Mouse (Mus musculus) limb, embryonic 14.5 days (tissue): ENCODE data around the gene Trrap. TPM values are rescaled to one million over a fixed set of nuclear protein-coding genes. Genes with fewer than 3 reads are reported as not detected.

Source experiments
- ATAC-seq: fragments of 200-750 bp; cut with Nextera tagmentation; 2 replicates; pipeline ENCODE4 v1.8.0; 2017; ENCODE audit warnings: low read depth, moderate number of reproducible peaks, moderate TSS enrichment; ENCODE audit not compliant: low FRiP score
- DNase-seq: peaks from one replicate; pipeline ENCODE4 v3.0.0-alpha.2; 2015; ENCODE audit warnings: low spot score
- H3K27ac ChIP-seq: fragments of 300-500 bp; sonication (generic); replicated peaks from 2 replicates; pipeline ENCODE4 v1.5.1; 2014; ENCODE audit warnings: low read depth, mild to moderate bottlenecking, low read length, moderate library complexity, mixed read lengths
- H3K27me3 ChIP-seq: fragments of 300-500 bp; sonication (generic); 2 replicates; pipeline ENCODE4 v1.6.1; 2014; ENCODE audit warnings: low read length, mixed read lengths; ENCODE audit not compliant: control insufficient read depth, insufficient read depth
- H3K36me3 ChIP-seq: fragments of 300-500 bp; sonication (generic); 2 replicates; pipeline ENCODE4 v1.6.1; 2014; ENCODE audit warnings: mild to moderate bottlenecking, low read length, moderate library complexity, mixed read lengths; ENCODE audit not compliant: control insufficient read depth, insufficient read depth
- H3K4me1 ChIP-seq: fragments of 300-500 bp; sonication (generic); 2 replicates; pipeline ENCODE4 v1.6.1; 2014; ENCODE audit warnings: antibody characterized with exemption, low read length, mixed read lengths; ENCODE audit not compliant: control insufficient read depth, insufficient read depth
- H3K4me2 ChIP-seq: fragments of 300-500 bp; sonication (generic); replicated peaks from 2 replicates; pipeline ENCODE4 v1.6.1; 2014; ENCODE audit warnings: low read depth, mild to moderate bottlenecking, low read length, moderate library complexity; ENCODE audit not compliant: severe bottlenecking
- H3K4me3 ChIP-seq: fragments of 300-500 bp; sonication (generic); replicated peaks from 2 replicates; pipeline ENCODE4 v1.5.1; 2014; ENCODE audit warnings: low read length
- H3K9ac ChIP-seq: fragments of 300-500 bp; sonication (generic); 2 replicates; pipeline ENCODE4 v1.6.1; 2014; ENCODE audit warnings: mild to moderate bottlenecking, low read depth, low read length, moderate library complexity; ENCODE audit not compliant: severe bottlenecking
- H3K9me3 ChIP-seq: fragments of 300-500 bp; sonication (generic); 2 replicates; pipeline ENCODE4 v1.6.1; 2016; ENCODE audit warnings: low read length; ENCODE audit not compliant: control insufficient read depth
- POLR2A ChIP-seq: fragments of 200-500 bp; IDR thresholded peaks from 2 replicates; pipeline ENCODE4 v1.8.0; 2012; ENCODE audit warnings: inconsistent platforms, mild to moderate bottlenecking, moderate library complexity, borderline replicate concordance; ENCODE audit not compliant: insufficient read depth, insufficient read length; ENCODE audit errors: extremely low read depth
- WGBS: fragments of 180-500 bp; shearing (Covaris S2); extraction: QIAGEN DNeasy Blood & Tissue Kit; methylation state at CpG from one replicate; pipeline ENCODE4 v1.1.7; 2014; 5-methylcytosine and 5-hydroxymethylcytosine counted together
- polyA plus RNA-seq, 2 experiments: library from polyadenylated mRNA; depleted of rRNA in 1 of 2; stranded (reverse) in 1 of 2; unstranded in 1 of 2; fragments of >200 nt; fragmentation: Nextera tagmentation in 1 of 2; extraction: Ambion mirVana in 1 of 2; gene quantifications; 2 replicates each; pipeline versions ENCODE4 v1.2.1 to v1.2.3; 2012 to 2014

The Trrap gene
- polyA plus RNA-seq, 2 experiments = 79.2 to 146 TPM

GRCm38 (mm10) chr5:144773231-144773630, 5.7 kb downstream of the Trrap start:
- no peak overlapping the region for H3K9ac ChIP-seq
- no peaks in the 10 kb centered on the region for H3K9me3 ChIP-seq
- no peaks in the 10 kb centered on the region for H3K27me3 ChIP-seq
- DNase-seq (no peak), ATAC-seq (no peak)
- TF ChIP-seq POLR2A = no peak
- 93% methylated on average over 6 of the region's 6 CpGs for WGBS
- H3K36me3 ChIP-seq = peaks cover 70% of the 10 kb centered on the region
- H3K4me1 ChIP-seq = peaks cover 10% of the 10 kb centered on the region
- H3K4me3 ChIP-seq = no peak overlapping the region
- no peak overlapping the region for H3K4me2 ChIP-seq
- no peak overlapping the region for H3K27ac ChIP-seq

GRCm38 (mm10) chr5:144780654-144781053, 13.1 kb downstream of the Trrap start:
- H3K4me2 ChIP-seq = no peak overlapping the region
- H3K4me1 ChIP-seq = no peaks in the 10 kb centered on the region
- H3K9ac ChIP-seq = no peak overlapping the region
- no peak overlapping the region for H3K4me3 ChIP-seq
- H3K36me3 ChIP-seq = peaks cover 94% of the 10 kb centered on the region
- no peak for TF ChIP-seq POLR2A
- H3K27me3 ChIP-seq = no peaks in the 10 kb centered on the region
- H3K27ac ChIP-seq = no peak overlapping the region
- no peak for DNase-seq
- no peaks in the 10 kb centered on the region for H3K9me3 ChIP-seq
- ATAC-seq = no peak
- WGBS = 76% methylated on average over 8 of the region's 8 CpGs

GRCm38 (mm10) chr5:144786464-144786863, 18.9 kb downstream of the Trrap start:
- H3K4me3 ChIP-seq = no peak overlapping the region
- 98% methylated on average over 18 of the region's 18 CpGs for WGBS
- H3K36me3 ChIP-seq = peaks cover 96% of the 10 kb centered on the region

GRCm38 (mm10) chr5:144793374-144793773, 25.8 kb downstream of the Trrap start:
- TF ChIP-seq POLR2A = no peak
- ATAC-seq = no peak
- 88% methylated on average over 5 of the region's 5 CpGs for WGBS
- H3K4me2 ChIP-seq = no peak overlapping the region
- no peak overlapping the region for H3K4me3 ChIP-seq
- no peak overlapping the region for H3K27ac ChIP-seq
- peaks cover 99% of the 10 kb centered on the region for H3K36me3 ChIP-seq
- H3K9me3 ChIP-seq = no peaks in the 10 kb centered on the region
- H3K9ac ChIP-seq = no peak overlapping the region
- no peak for DNase-seq
- H3K27me3 ChIP-seq = no peaks in the 10 kb centered on the region
- no peaks in the 10 kb centered on the region for H3K4me1 ChIP-seq

More at GRCm38 (mm10) chr5:144786464-144786863, 18.9 kb downstream of the Trrap start:
- no peak overlapping the region for H3K4me2 ChIP-seq
- H3K27ac ChIP-seq = no peak overlapping the region
- TF ChIP-seq POLR2A = no peak
- H3K9me3 ChIP-seq = no peaks in the 10 kb centered on the region
- H3K4me1 ChIP-seq = no peaks in the 10 kb centered on the region
- H3K27me3 ChIP-seq = no peaks in the 10 kb centered on the region
- H3K9ac ChIP-seq = no peak overlapping the region
- ATAC-seq = no peak
- no peak for DNase-seq

- ATAC-seq = no peak
- no peak overlapping the region for H3K4me3 ChIP-seq
- no peak for DNase-seq
- peaks cover 99% of the 10 kb centered on the region for H3K36me3 ChIP-seq
- no peaks in the 10 kb centered on the region for H3K27me3 ChIP-seq
- H3K4me2 ChIP-seq = no peak overlapping the region
- no peak overlapping the region for H3K27ac ChIP-seq
- no peaks in the 10 kb centered on the region for H3K4me1 ChIP-seq
- no peak for TF ChIP-seq POLR2A
- no peak overlapping the region for H3K9ac ChIP-seq
- H3K9me3 ChIP-seq = no peaks in the 10 kb centered on the region
- WGBS = 78% methylated on average over 6 of the region's 6 CpGs
Observed at GRCm38 (mm10) chr5:144794687-144795086, 27.2 kb downstream of the Trrap start.

GRCm38 (mm10) chr5:144797116-144797515, 29.6 kb downstream of the Trrap start:
- Histone ChIP-seq H3K36me3 (peaks cover 98% of the 10 kb centered on the region), H3K4me1 (no peaks in the 10 kb centered on the region), H3K4me2 (no peak overlapping the region), H3K9me3 (no peaks in the 10 kb centered on the region), H3K27ac (no peak overlapping the region), H3K27me3 (no peaks in the 10 kb centered on the region), H3K4me3 (no peak overlapping the region), H3K9ac (no peak overlapping the region)
- ATAC-seq (no peak), DNase-seq (no peak)
- TF ChIP-seq POLR2A = no peak
- WGBS = 87% methylated on average over 7 of the region's 7 CpGs
